Mouse (Mus musculus) spleen, adult 2 months (tissue): ENCODE measurements around the gene Kif3a.

Experiments
- CTCF ChIP-seq: fragments of 200-500 bp; IDR thresholded peaks from 2 replicates; pipeline ENCODE4 v1.5.1; 2011; ENCODE audit warnings: mild to moderate bottlenecking, inconsistent platforms; ENCODE audit not compliant: insufficient read depth, insufficient read length, insufficient replicate concordance; ENCODE audit errors: extremely low read depth
- POLR2A ChIP-seq: fragments of 200-500 bp; IDR thresholded peaks from 2 replicates; pipeline ENCODE4 v1.6.1; 2011; ENCODE audit warnings: low read depth, low read length, inconsistent platforms

DNA sequence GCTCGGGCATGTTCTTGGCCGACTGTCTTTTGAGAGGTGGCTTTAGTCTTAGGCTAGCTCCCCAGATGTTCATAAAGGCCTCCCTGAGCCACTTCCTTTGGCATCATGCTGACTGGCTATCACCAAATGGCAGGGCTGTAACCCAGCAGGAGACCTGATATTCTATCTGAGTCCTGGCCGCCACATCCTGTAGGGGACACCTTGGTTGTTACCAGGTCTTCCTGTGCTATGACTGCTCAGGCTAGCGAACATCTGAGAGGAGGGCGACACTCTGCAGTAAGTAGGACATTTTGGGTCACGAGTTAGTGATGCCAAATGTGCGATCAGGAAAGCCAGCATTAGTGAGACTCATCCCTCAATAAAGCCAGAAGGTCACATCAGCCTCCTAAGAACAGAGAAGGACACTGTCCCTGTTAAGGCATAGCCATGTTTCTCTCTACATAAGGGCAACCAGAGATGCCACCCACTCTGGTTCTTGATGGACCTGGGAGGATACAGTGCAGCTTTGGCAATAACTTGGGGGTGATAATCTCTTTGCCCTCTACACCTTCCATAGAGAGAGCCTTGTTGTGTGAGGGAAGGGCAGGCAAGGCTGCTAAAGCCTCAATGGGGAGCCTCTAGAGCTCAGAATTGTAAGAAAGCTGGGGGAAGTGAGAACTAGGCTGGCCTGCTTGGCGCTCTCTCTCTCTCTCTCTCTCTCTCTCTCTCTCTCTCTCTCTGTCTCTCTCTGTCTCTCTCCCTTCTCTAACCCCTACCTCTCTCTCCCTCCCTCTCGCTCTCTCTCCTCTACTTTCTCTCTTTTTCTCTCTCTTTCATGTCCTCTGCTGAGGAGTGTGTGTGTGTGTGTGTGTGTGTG, 38.6 kb upstream of the Kif3a start:
- no peak for TF ChIP-seq POLR2A
- no peak for TF ChIP-seq CTCF
